Mouse (Mus musculus) stomach, postnatal 0 days (tissue): ENCODE measurements around the gene Ccdc9.

Experiments
- CTCF ChIP-seq: IDR thresholded peaks from 2 replicates; pipeline ENCODE4 v1.5.1; 2016; ENCODE audit warnings: antibody characterized with exemption, low read depth, mild to moderate bottlenecking, moderate library complexity
- EP300 ChIP-seq: optimal IDR thresholded peaks from 2 replicates; pipeline ENCODE3; 2016; ENCODE audit warnings: antibody characterized with exemption

GRCm38 (mm10) chr7:16240281-16240977 is 46.2 kb downstream of the Ccdc9 start:
- TF ChIP-seq CTCF: no peak
- no peak for TF ChIP-seq EP300
